Mouse (Mus musculus) intestine, embryonic 14.5 days (tissue): ENCODE measurements around the gene Igdcc3. TPM values are rescaled to one million over a fixed set of nuclear protein-coding genes. Genes with fewer than 3 reads are reported as not detected.
"Not testable (repeated sequence)": the region's sequence is repeated elsewhere in the genome, so short reads cannot be mapped to it uniquely, and the experiment has no call there.

Source experiments
- ATAC-seq: fragments of 200-750 bp; cut with Nextera tagmentation; replicated peaks from 2 replicates; pipeline ENCODE4 v1.8.0; 2017; ENCODE audit warnings: low read depth, moderate number of reproducible peaks, moderate TSS enrichment, moderate library complexity; ENCODE audit not compliant: low FRiP score, low TSS enrichment
- DNase-seq: peaks from one replicate; pipeline ENCODE4 v3.0.0-alpha.2; 2018; ENCODE audit warnings: low spot score
- H3K27ac ChIP-seq: fragments of 300-500 bp; sonication (generic); 2 replicates; pipeline ENCODE4 v1.5.1; 2014; ENCODE audit warnings: low read depth, mild to moderate bottlenecking, control low read depth
- H3K27me3 ChIP-seq: fragments of 300-500 bp; sonication (generic); replicated peaks from 2 replicates; pipeline ENCODE4 v1.6.1; 2014; ENCODE audit warnings: low read length, control low read depth; ENCODE audit not compliant: control insufficient read depth, insufficient read depth
- H3K36me3 ChIP-seq: fragments of 300-500 bp; sonication (generic); 2 replicates; pipeline ENCODE4 v1.6.1; 2014; ENCODE audit warnings: low read length, control low read depth; ENCODE audit not compliant: control insufficient read depth, insufficient read depth
- H3K4me1 ChIP-seq: fragments of 300-500 bp; sonication (generic); replicated peaks from 2 replicates; pipeline ENCODE4 v1.6.1; 2014; ENCODE audit warnings: low read length, control low read depth, mixed read lengths; ENCODE audit not compliant: control insufficient read depth, insufficient read depth
- H3K4me2 ChIP-seq: fragments of 300-500 bp; sonication (generic); 2 replicates; pipeline ENCODE4 v1.6.1; 2014; ENCODE audit warnings: low read length
- H3K4me3 ChIP-seq: fragments of 300-500 bp; sonication (generic); 2 replicates; pipeline ENCODE4 v1.5.1; 2014; ENCODE audit warnings: low read depth, low read length, control low read depth, mixed read lengths
- H3K9ac ChIP-seq: fragments of 300-500 bp; sonication (generic); 2 replicates; pipeline ENCODE4 v1.6.1; 2014; ENCODE audit warnings: mild to moderate bottlenecking, low read length
- H3K9me3 ChIP-seq: fragments of 300-500 bp; sonication (generic); 2 replicates; pipeline ENCODE4 v1.6.1; 2016; ENCODE audit warnings: low read length, control low read depth; ENCODE audit not compliant: control insufficient read depth
- WGBS: fragments of 180-500 bp; shearing (Covaris S2); extraction: QIAGEN DNeasy Blood & Tissue Kit; methylation state at CpG from one replicate; pipeline ENCODE4 v1.1.7; 2014; 5-methylcytosine and 5-hydroxymethylcytosine counted together
- polyA plus RNA-seq: library from polyadenylated mRNA; unstranded; fragments of >200 nt; fragmentation: Nextera tagmentation; extraction: Ambion mirVana; gene quantifications from 2 replicates; pipeline ENCODE4 v1.2.1, GENCODE M21; 2014

The Igdcc3 gene
- polyA plus RNA-seq, 1 experiment from 2014 or later = 2.9 TPM

DNA sequence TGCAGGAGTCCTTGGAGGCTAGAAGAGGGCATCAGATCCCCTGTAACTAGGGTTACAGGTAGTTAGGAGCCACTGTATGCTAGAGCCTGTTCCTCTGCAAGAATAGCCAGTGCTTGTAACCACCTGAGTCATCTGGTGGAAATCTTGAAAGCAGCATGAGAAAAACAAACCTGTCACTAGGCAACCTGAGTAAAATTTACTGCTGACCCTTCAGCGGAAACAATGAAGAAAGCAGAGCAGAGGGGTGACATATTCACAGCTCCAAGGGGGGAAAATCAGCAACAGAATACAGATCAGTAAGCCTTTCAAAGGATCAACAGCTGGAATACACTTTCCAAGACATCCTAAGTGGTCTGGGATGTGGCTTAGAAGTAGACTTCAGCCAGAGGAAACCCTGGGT, 70.6 kb downstream of the Igdcc3 start:
- peaks cover 15% of the 10 kb centered on the region for H3K4me1 ChIP-seq
- H3K9ac ChIP-seq = no peak overlapping the region
- H3K9me3 ChIP-seq = no peaks in the 10 kb centered on the region
- no peak overlapping the region for H3K27ac ChIP-seq
- DNase-seq (no peak), ATAC-seq (no peak)
- 28% methylated on average over 1 of the region's 1 CpGs for WGBS
- H3K4me2 ChIP-seq = no peak overlapping the region
- no peak overlapping the region for H3K4me3 ChIP-seq
- H3K27me3 ChIP-seq = no peaks in the 10 kb centered on the region
- H3K36me3 ChIP-seq = no peaks in the 10 kb centered on the region

- 13% methylated on average over 10 of the region's 10 CpGs for WGBS
- no peaks in the 10 kb centered on the region for H3K36me3 ChIP-seq
- peak overlapping the region; percentile 77 for H3K9ac ChIP-seq
- no peaks in the 10 kb centered on the region for H3K9me3 ChIP-seq
- H3K27ac ChIP-seq = peak overlapping the region; percentile 96
- DNase-seq (no peak), ATAC-seq (peak; percentile 12; the same call in 1 of the 2 replicates)
- peaks cover 27% of the 10 kb centered on the region for H3K4me1 ChIP-seq
- peak overlapping the region; percentile 62 for H3K4me3 ChIP-seq
- peak overlapping the region; percentile 99 for H3K4me2 ChIP-seq
- H3K27me3 ChIP-seq = no peaks in the 10 kb centered on the region
These were observed 73.4 kb downstream of the Igdcc3 start for GRCm38 (mm10) chr9:65214425-65214777.

DNA sequence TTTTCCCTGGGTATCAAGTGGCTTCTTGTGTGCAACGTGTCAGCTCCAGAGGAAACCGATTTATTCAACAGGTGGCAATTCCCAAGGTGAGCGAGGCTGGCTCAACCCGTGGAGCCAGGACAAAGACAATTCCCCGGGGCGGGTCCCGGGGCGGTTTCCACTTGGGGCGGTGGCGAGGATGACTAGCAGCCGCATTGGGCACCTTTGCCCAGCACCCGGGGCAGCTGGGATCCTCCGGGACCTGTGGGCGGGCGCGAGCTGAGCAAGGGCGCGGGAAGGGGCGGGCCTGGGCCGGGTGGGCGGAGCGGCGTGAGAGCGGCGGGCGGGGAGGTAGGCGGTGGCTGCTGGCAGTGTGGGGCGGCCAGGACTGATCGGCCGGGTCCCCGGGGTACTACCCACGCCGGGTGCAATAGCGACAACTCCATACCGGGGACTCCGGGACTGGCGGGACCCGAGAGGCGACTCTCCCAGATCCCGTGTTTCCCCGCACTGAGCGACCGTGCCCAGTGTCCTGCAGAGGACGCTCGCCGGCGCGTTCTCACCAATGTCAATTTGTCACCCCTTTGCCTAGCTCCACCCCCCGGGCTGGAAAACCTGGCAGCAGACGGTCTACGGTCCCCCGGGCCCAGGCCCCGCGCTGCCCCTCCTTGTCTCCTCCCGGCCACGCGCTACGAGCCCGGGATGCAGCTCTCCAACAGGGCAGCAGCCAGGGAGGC, 73.9 kb downstream of the Igdcc3 start:
- WGBS = under 1% methylated on average over 56 of the region's 59 CpGs
- peak overlapping the region; percentile 99 for H3K4me2 ChIP-seq
- H3K27ac ChIP-seq = peak overlapping the region; percentile 96
- DNase-seq (peak; percentile 96), ATAC-seq (peak; percentile 91)
- peaks cover 27% of the 10 kb centered on the region for H3K4me1 ChIP-seq
- no peaks in the 10 kb centered on the region for H3K36me3 ChIP-seq
- peak overlapping the region; percentile 77 for H3K9ac ChIP-seq
- no peaks in the 10 kb centered on the region for H3K9me3 ChIP-seq
- H3K4me3 ChIP-seq = peak overlapping the region; percentile 62
- no peaks in the 10 kb centered on the region for H3K27me3 ChIP-seq

GRCm38 (mm10) chr9:65215494-65216126, 74.6 kb downstream of the Igdcc3 start:
- DNase-seq (peak; percentile 84), ATAC-seq (peak; percentile 71)
- peak overlapping the region; percentile 77 for H3K9ac ChIP-seq
- H3K27me3 ChIP-seq = no peaks in the 10 kb centered on the region
- H3K27ac ChIP-seq = peak overlapping the region; percentile 96
- 3% methylated on average over 31 of the region's 31 CpGs for WGBS
- no peaks in the 10 kb centered on the region for H3K36me3 ChIP-seq
- H3K4me3 ChIP-seq = peak overlapping the region; percentile 62
- H3K4me1 ChIP-seq = peaks cover 27% of the 10 kb centered on the region
- H3K9me3 ChIP-seq = no peaks in the 10 kb centered on the region
- peak overlapping the region; percentile 99 for H3K4me2 ChIP-seq

- no peak for ATAC-seq
- H3K4me3 ChIP-seq = no peak overlapping the region
- no peaks in the 10 kb centered on the region for H3K27me3 ChIP-seq
- H3K9me3 ChIP-seq = no peaks in the 10 kb centered on the region
- DNase-seq = no peak
- peak overlapping the region; percentile 18; the same call in 1 of the 2 replicates for H3K4me2 ChIP-seq
- no peak overlapping the region for H3K9ac ChIP-seq
- peaks cover 27% of the 10 kb centered on the region for H3K4me1 ChIP-seq
- 44% methylated on average over 8 of the region's 8 CpGs for WGBS
- H3K36me3 ChIP-seq = no peaks in the 10 kb centered on the region
- H3K27ac ChIP-seq = no peak overlapping the region
These were observed 76.0 kb downstream of the Igdcc3 start for GRCm38 (mm10) chr9:65216972-65217371.

GRCm38 (mm10) chr9:65217661-65218060, 76.7 kb downstream of the Igdcc3 start:
- Histone ChIP-seq H3K4me3 (no peak overlapping the region), H3K9ac (no peak overlapping the region), H3K27me3 (no peaks in the 10 kb centered on the region), H3K36me3 (no peaks in the 10 kb centered on the region), H3K4me1 (peaks cover 27% of the 10 kb centered on the region), H3K9me3 (no peaks in the 10 kb centered on the region), H3K27ac (peak overlapping the region; percentile 22; the same call in 1 of the 2 replicates), H3K4me2 (no peak overlapping the region)
- DNase-seq = no peak
- ATAC-seq = no peak
- 67% methylated on average over 6 of the region's 6 CpGs for WGBS

DNA sequence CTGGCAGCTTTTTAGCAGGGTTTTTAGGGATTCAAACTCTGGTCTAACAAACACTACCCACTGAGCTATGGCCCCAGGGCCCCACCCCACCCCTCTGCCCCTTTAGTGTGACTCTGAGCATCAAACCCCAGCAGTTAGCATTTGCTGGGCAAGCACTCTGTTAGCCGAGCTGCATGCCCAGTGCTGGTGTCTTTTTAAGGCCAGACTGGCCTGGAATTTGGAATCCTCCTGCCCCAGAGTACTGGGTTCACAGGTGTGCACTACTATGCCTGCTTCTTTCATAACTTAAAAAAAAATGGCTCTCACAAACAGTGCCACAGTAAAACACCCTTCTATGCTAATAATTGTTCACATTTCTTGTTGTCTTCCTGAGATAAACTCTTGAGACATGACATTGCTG, 77.9 kb downstream of the Igdcc3 start:
- Histone ChIP-seq H3K9ac (no peak overlapping the region), H3K27ac (no peak overlapping the region), H3K9me3 (no peaks in the 10 kb centered on the region), H3K4me1 (peaks cover 27% of the 10 kb centered on the region), H3K36me3 (no peaks in the 10 kb centered on the region), H3K4me2 (no peak overlapping the region), H3K4me3 (no peak overlapping the region), H3K27me3 (no peaks in the 10 kb centered on the region)
- ATAC-seq = no peak
- DNase-seq = no peak
- 79% methylated on average over 1 of the region's 1 CpGs for WGBS

DNA sequence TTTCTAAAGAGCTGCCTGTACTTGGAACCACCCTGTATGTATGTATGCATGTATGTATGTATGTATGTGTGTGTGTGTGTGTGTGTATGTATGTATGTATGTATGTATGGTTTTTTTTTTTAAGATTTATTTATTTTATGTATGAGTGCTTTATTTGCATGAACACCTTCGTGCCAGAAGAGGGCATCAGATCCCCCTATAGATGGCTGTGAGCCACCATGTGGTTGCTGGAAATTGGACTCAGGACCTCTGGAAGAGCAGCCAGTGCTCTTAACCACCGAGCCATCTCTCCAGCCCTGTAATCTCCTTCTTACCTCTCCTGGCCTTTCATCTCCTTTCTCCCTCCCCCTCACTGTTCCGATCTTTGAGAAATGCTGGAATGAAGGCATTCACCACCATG, 79.4 kb downstream of the Igdcc3 start:
- H3K9ac ChIP-seq, H3K4me2 ChIP-seq, H3K27ac ChIP-seq, H3K9me3 ChIP-seq, DNase-seq, H3K27me3 ChIP-seq, ATAC-seq, H3K4me3 ChIP-seq, H3K36me3 ChIP-seq: not testable (repeated sequence)
- WGBS = 49% methylated on average over 3 of the region's 3 CpGs
- H3K4me1 ChIP-seq = peaks cover 22% of the 10 kb centered on the region

DNA sequence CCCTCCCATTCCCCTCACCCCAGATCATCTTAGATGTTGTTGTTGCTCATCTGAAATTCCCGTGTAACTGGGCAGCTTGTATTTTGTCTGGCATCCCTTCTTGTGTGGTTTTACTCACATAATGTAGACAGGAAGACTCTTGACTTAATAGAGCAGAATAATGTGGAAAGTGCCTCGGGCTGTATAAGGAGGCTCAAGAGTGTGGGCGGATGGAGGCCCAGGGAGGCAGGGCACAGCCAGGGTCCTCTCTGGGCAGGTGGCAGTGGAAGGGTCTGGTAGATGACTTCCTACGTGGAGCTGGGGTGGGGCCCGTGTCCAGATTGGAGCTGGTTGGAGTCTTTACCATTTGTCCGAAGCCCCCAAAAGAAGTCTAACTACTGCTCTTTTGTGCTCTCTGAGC, 82.9 kb downstream of the Igdcc3 start:
- 83% methylated on average over 6 of the region's 6 CpGs for WGBS

More for the DNA sequence above, 82.9 kb downstream of the Igdcc3 start:
- Histone ChIP-seq H3K4me1 (no peaks in the 10 kb centered on the region), H3K27ac (no peak overlapping the region), H3K4me3 (no peak overlapping the region), H3K4me2 (no peak overlapping the region), H3K9ac (no peak overlapping the region), H3K36me3 (no peaks in the 10 kb centered on the region), H3K9me3 (no peaks in the 10 kb centered on the region), H3K27me3 (no peaks in the 10 kb centered on the region)
- ATAC-seq = no peak
- DNase-seq = no peak
